22 mouse cellular contexts compared by ENCODE assay signal in genomic region chr3:122766930-122767329, GRCm38 (mm10). TPM values are rescaled to one million over a fixed set of nuclear protein-coding genes. Genes with fewer than 3 reads are reported as not detected.
A peak's percentile ranks its signal among the peaks of the same experiment; 100 is the strongest.
DNase-seq lines count a peak whose midpoint lies in the region; ATAC-seq and TF ChIP-seq lines count a peak whose summit lies in the region.
"Had no signal": no experiment of that assay in that cellular context is flagged by ENCODE, and none has a peak within 500 bp of the region (broad histone marks: within the 10 kb centered on the region; RNA-seq: fewer than 3 reads in every experiment).

No protein-coding gene starts in this region.

- H3K4me2 ChIP-seq in intestine, embryonic 14.5 days (ENCODE audit: low read length): no peak overlapping the region
- H3K4me2 ChIP-seq in intestine, embryonic 15.5 days (replicated peaks): no peak overlapping the region
- no peak overlapping the region for H3K4me2 ChIP-seq in lung, postnatal 0 days (replicated peaks; ENCODE audit: low read depth, low read length)
- H3K4me2 ChIP-seq in forebrain, embryonic 14.5 days (ENCODE audit: low read length): no peak overlapping the region
- H3K4me2 ChIP-seq in stomach, embryonic 15.5 days: no peak overlapping the region
- H3K4me2 ChIP-seq: heart, embryonic 15.5 days; hindbrain, embryonic 15.5 days; liver, embryonic 12.5 days had no signal

- peaks cover 27% of the 10 kb centered on the region for H3K36me3 ChIP-seq in intestine, embryonic 14.5 days (ENCODE audit: control insufficient read depth, insufficient read depth, low read length)
- no peaks in the 10 kb centered on the region for H3K36me3 ChIP-seq in intestine, embryonic 15.5 days
- no peaks in the 10 kb centered on the region for H3K36me3 ChIP-seq in lung, postnatal 0 days (ENCODE audit: insufficient read depth, low read length)
- H3K36me3 ChIP-seq in forebrain, embryonic 14.5 days (ENCODE audit: control insufficient read depth, insufficient read depth, low read length): no peaks in the 10 kb centered on the region
- peaks cover 14% of the 10 kb centered on the region; the same call in 1 of the 2 replicates for H3K36me3 ChIP-seq in stomach, embryonic 15.5 days
- H3K36me3 ChIP-seq in heart, adult 2 months (ENCODE audit: control insufficient read depth, insufficient read depth, low read length): no peaks in the 10 kb centered on the region
- H3K36me3 ChIP-seq: heart, embryonic 15.5 days; hindbrain, embryonic 15.5 days; liver, embryonic 12.5 days had no signal

- H3K4me3 ChIP-seq in intestine, embryonic 14.5 days (ENCODE audit: low read depth, low read length): no peak overlapping the region
- no peak overlapping the region for H3K4me3 ChIP-seq in intestine, embryonic 15.5 days (replicated peaks)
- no peak overlapping the region for H3K4me3 ChIP-seq in lung, postnatal 0 days (ENCODE audit: low read depth, low read length)
- no peak overlapping the region for H3K4me3 ChIP-seq in forebrain, embryonic 14.5 days (ENCODE audit: low read depth, low read length)
- no peak overlapping the region for H3K4me3 ChIP-seq in stomach, embryonic 15.5 days (replicated peaks)
- H3K4me3 ChIP-seq in heart, adult 2 months: no peak overlapping the region
- H3K4me3 ChIP-seq: heart, embryonic 15.5 days; hindbrain, embryonic 15.5 days; liver, embryonic 12.5 days; megakaryocyte, embryonic 14.5 days had no signal

- intact Hi-C loops in heart, adult 2 months (cut with DNase I): no loop called here

- TF ChIP-seq EP300 in lung, postnatal 0 days (IDR thresholded peaks at IDR 0.05): no peak
- TF ChIP-seq EP300 in heart, adult 2 months (IDR thresholded peaks at IDR 0.05; ENCODE audit: insufficient read depth, low read depth, low read length): no peak

- WGBS in intestine, embryonic 14.5 days: 33% methylated on average over 4 of the region's 4 CpGs
- 36% methylated on average over 4 of the region's 4 CpGs for WGBS in intestine, embryonic 15.5 days
- 32% methylated on average over 4 of the region's 4 CpGs for WGBS in lung, postnatal 0 days
- 61% methylated on average over 4 of the region's 4 CpGs for WGBS in forebrain, embryonic 14.5 days
- 42% methylated on average over 4 of the region's 4 CpGs for WGBS in stomach, embryonic 15.5 days
- 61% methylated on average over 4 of the region's 4 CpGs for WGBS in heart, adult 2 months

- H3K79me2 ChIP-seq in heart, adult 2 months (replicated peaks; ENCODE audit: control insufficient read depth, insufficient read depth, low read length): no peaks in the 10 kb centered on the region

- no peak overlapping the region for H3K9ac ChIP-seq in intestine, embryonic 14.5 days (ENCODE audit: low read length)
- no peak overlapping the region for H3K9ac ChIP-seq in intestine, embryonic 15.5 days
- no peak overlapping the region for H3K9ac ChIP-seq in lung, postnatal 0 days (replicated peaks; ENCODE audit: low read depth)
- no peak overlapping the region for H3K9ac ChIP-seq in forebrain, embryonic 14.5 days (ENCODE audit: low read length)
- H3K9ac ChIP-seq in stomach, embryonic 15.5 days: no peak overlapping the region
- H3K9ac ChIP-seq in heart, adult 2 months (ENCODE audit: low read depth, low read length): no peak overlapping the region
- H3K9ac ChIP-seq: heart, embryonic 15.5 days; hindbrain, embryonic 15.5 days; liver, embryonic 12.5 days had no signal

- no peak for TF ChIP-seq POLR2A in heart, adult 2 months (IDR thresholded peaks at IDR 0.05; ENCODE audit: insufficient read depth, low read depth, low read length)

- no peaks in the 10 kb centered on the region for H3K27me3 ChIP-seq in intestine, embryonic 14.5 days (replicated peaks; ENCODE audit: control insufficient read depth, insufficient read depth, low read length)
- no peaks in the 10 kb centered on the region for H3K27me3 ChIP-seq in intestine, embryonic 15.5 days (replicated peaks)
- no peaks in the 10 kb centered on the region for H3K27me3 ChIP-seq in lung, postnatal 0 days (replicated peaks; ENCODE audit: insufficient read depth, low read length)
- no peaks in the 10 kb centered on the region for H3K27me3 ChIP-seq in forebrain, embryonic 14.5 days (replicated peaks; ENCODE audit: control insufficient read depth, insufficient read depth, low read length)
- no peaks in the 10 kb centered on the region for H3K27me3 ChIP-seq in stomach, embryonic 15.5 days (replicated peaks)
- H3K27me3 ChIP-seq in heart, adult 2 months (ENCODE audit: control insufficient read depth, insufficient read depth, low read length): no peaks in the 10 kb centered on the region
- H3K27me3 ChIP-seq: heart, embryonic 15.5 days; hindbrain, embryonic 15.5 days; liver, embryonic 12.5 days; megakaryocyte, embryonic 14.5 days had no signal

- ATAC-seq in intestine, embryonic 14.5 days (replicated peaks; ENCODE audit: low FRiP score, low TSS enrichment, low read depth): no peak
- ATAC-seq in intestine, embryonic 15.5 days: no peak
- ATAC-seq in lung, postnatal 0 days: no peak
- no peak for ATAC-seq in forebrain, embryonic 14.5 days
- ATAC-seq in stomach, embryonic 15.5 days (ENCODE audit: insufficient read depth, low FRiP score, low read depth): no peak
- ATAC-seq: liver, embryonic 12.5 days had no signal

- H3K4me1 ChIP-seq in intestine, embryonic 14.5 days (replicated peaks; ENCODE audit: control insufficient read depth, insufficient read depth, low read length): 0 out of 2 replicates have a peak, but pooled peaks cover 3% of the 10 kb centered on the region
- H3K4me1 ChIP-seq in intestine, embryonic 15.5 days (replicated peaks): peaks cover 3% of the 10 kb centered on the region; the same call in 1 of the 2 replicates
- H3K4me1 ChIP-seq in lung, postnatal 0 days (ENCODE audit: insufficient read depth, low read depth, low read length): no peaks in the 10 kb centered on the region
- no peaks in the 10 kb centered on the region for H3K4me1 ChIP-seq in forebrain, embryonic 14.5 days (ENCODE audit: control insufficient read depth, insufficient read depth, low read length)
- peaks cover 5% of the 10 kb centered on the region; the same call in 1 of the 2 replicates for H3K4me1 ChIP-seq in stomach, embryonic 15.5 days
- H3K4me1 ChIP-seq in heart, adult 2 months (ENCODE audit: control insufficient read depth, insufficient read depth, low read length): no peaks in the 10 kb centered on the region; the same call in 1 of the 2 replicates
- H3K4me1 ChIP-seq: heart, embryonic 15.5 days; hindbrain, embryonic 15.5 days; liver, embryonic 12.5 days had no signal

- H3K9me3 ChIP-seq in intestine, embryonic 14.5 days (ENCODE audit: control insufficient read depth, low read length): no peaks in the 10 kb centered on the region
- H3K9me3 ChIP-seq in intestine, embryonic 15.5 days: no peaks in the 10 kb centered on the region
- no peaks in the 10 kb centered on the region for H3K9me3 ChIP-seq in lung, postnatal 0 days (ENCODE audit: low read length)
- H3K9me3 ChIP-seq in forebrain, embryonic 14.5 days (replicated peaks; ENCODE audit: control insufficient read depth, low read length): no peaks in the 10 kb centered on the region
- H3K9me3 ChIP-seq in stomach, embryonic 15.5 days: no peaks in the 10 kb centered on the region
- H3K9me3 ChIP-seq: heart, embryonic 15.5 days; hindbrain, embryonic 15.5 days; liver, embryonic 12.5 days; megakaryocyte, embryonic 14.5 days had no signal

- DNase-seq in intestine, embryonic 14.5 days (ENCODE audit: low spot score): no peak
- no peak for DNase-seq in lung, postnatal 0 days (ENCODE audit: low spot score)
- DNase-seq in lung, postnatal 4 days: no peak
- peak; percentile 14 for DNase-seq in forebrain, embryonic 14.5 days (ENCODE audit: low spot score)
- DNase-seq in heart, adult 2 months: no peak
- DNase-seq: adrenal gland, postnatal 25 days; B cell, adult 2 months; cerebellum, adult 18-20 months; cerebellum, postnatal 25 days; embryo, embryonic 11 days; gastrocnemius, postnatal 14 days; heart, adult 18-20 months; heart, postnatal 4 days; kidney, adult 2 months; kidney, postnatal 10 days; midbrain, embryonic 14.5 days had no signal

- no peak for TF ChIP-seq CTCF in lung, postnatal 0 days (IDR thresholded peaks at IDR 0.05)
- no peak for TF ChIP-seq CTCF in heart, adult 2 months (IDR thresholded peaks at IDR 0.05)

- peak overlapping the region; percentile 30 for H3K27ac ChIP-seq in intestine, embryonic 14.5 days (ENCODE audit: low read depth)
- no peak overlapping the region; the same call in 1 of the 2 replicates for H3K27ac ChIP-seq in intestine, embryonic 15.5 days
- 0 out of 2 replicates have a peak overlapping the region, but pooled peaks have one; percentile 14 for H3K27ac ChIP-seq in lung, postnatal 0 days (ENCODE audit: low read length)
- 0 out of 2 replicates have a peak overlapping the region, but pooled peaks have one; percentile 45 for H3K27ac ChIP-seq in forebrain, embryonic 14.5 days (ENCODE audit: low read depth, low read length)
- H3K27ac ChIP-seq in stomach, embryonic 15.5 days: peak overlapping the region; percentile 4; the same call in 1 of the 2 replicates
- no peak overlapping the region for H3K27ac ChIP-seq in heart, adult 2 months
- H3K27ac ChIP-seq: heart, embryonic 15.5 days; hindbrain, embryonic 15.5 days; liver, embryonic 12.5 days had no signal

RNA-seq across cellular contexts. Expression of gene Pde5a, which starts 38.2 kb away (rescaled TPM):
- polyA plus RNA-seq in intestine, embryonic 14.5 days (2014; fragmentation: Nextera tagmentation; extraction: Ambion mirVana): 31.6 and 33.8 TPM in 2 replicates
- 12.1 and 13.3 TPM in 2 replicates for polyA plus RNA-seq in intestine, embryonic 15.5 days (2015; fragmentation: Nextera tagmentation; extraction: Ambion mirVana)
- 16.6 and 22.7 TPM in 2 replicates for polyA plus RNA-seq in lung, postnatal 0 days (2015; fragmentation: Nextera tagmentation; extraction: Ambion mirVana)
- polyA plus RNA-seq in forebrain, embryonic 14.5 days (2014; fragmentation: Nextera tagmentation; extraction: Ambion mirVana): 4.1 and 4.6 TPM in 2 replicates
- polyA plus RNA-seq in stomach, embryonic 15.5 days (2015; fragmentation: Nextera tagmentation; extraction: Ambion mirVana): 19.5 and 19.8 TPM in 2 replicates
- 1 to 10 TPM; 4.4 to 4.9 TPM for total RNA-seq in heart, adult 2 months (2021)
- polyA plus RNA-seq in heart, adult 2 months (2012; rRNA removed): 1.5 and 2.3 TPM in 2 replicates

Comparison
In these comparisons a context has a peak if more than half of its experiments do, and no peak if none do; other contexts are left out.
1. H3K27ac ChIP-seq: peak in intestine, embryonic 14.5 days (single experiment), lung, postnatal 0 days (single experiment), forebrain, embryonic 14.5 days (single experiment) and stomach, embryonic 15.5 days (single experiment); none in intestine, embryonic 15.5 days (single experiment) and heart, adult 2 months (single experiment).